Mouse (Mus musculus): ENCODE data around the gene Aqp9. TPM values are rescaled to one million over a fixed set of nuclear protein-coding genes. Genes with fewer than 3 reads are reported as not detected.

The Aqp9 gene
- total RNA-seq (2014; rRNA removed; ENCODE audit: low replicate concordance) (1.1 TPM in 1 of 2 replicates, not detected in the other), polyA plus RNA-seq (2015; fragmentation: Nextera tagmentation; extraction: Ambion mirVana) (0.15 TPM in 1 of 2 replicates, not detected in the other)

GRCm38 (mm10) chr9:71168511-71168910 is at the start of gene Aqp9:
TSS of gene Aqp9 (minus strand) at chr9:71168682.
- ATAC-seq (ENCODE audit: insufficient read depth, low read depth): no peak
- H3K9ac ChIP-seq (replicated peaks; ENCODE audit: low read depth, low read length): no peak within 1 kb of the TSS

GRCm38 (mm10) chr9:71217793-71218095 is 49.3 kb upstream of the Aqp9 start:
- H3K4me3 ChIP-seq (ENCODE audit: low read depth, low read length): no peak overlapping the region
- TF ChIP-seq CTCF (IDR thresholded peaks at IDR 0.05; ENCODE audit: low read depth): no peak
- no peak for TF ChIP-seq EP300 (IDR thresholded peaks at IDR 0.05; ENCODE audit: low read depth)
- no peak overlapping the region for H3K9ac ChIP-seq (replicated peaks; ENCODE audit: low read depth, low read length)
- H3K9me3 ChIP-seq (replicated peaks; ENCODE audit: control insufficient read depth, low read length): no peaks in the 10 kb centered on the region
- H3K27me3 ChIP-seq (ENCODE audit: control insufficient read depth, insufficient read depth, low read length): peaks cover 71% of the 10 kb centered on the region
- H3K27ac ChIP-seq (ENCODE audit: low read depth): no peak overlapping the region
- H3K4me2 ChIP-seq (ENCODE audit: low read depth, low read length): no peak overlapping the region
- no peaks in the 10 kb centered on the region for H3K4me1 ChIP-seq (ENCODE audit: control insufficient read depth, insufficient read depth)
- no peak for ATAC-seq (ENCODE audit: insufficient read depth, low read depth)
- no peaks in the 10 kb centered on the region for H3K36me3 ChIP-seq (replicated peaks; ENCODE audit: control insufficient read depth, insufficient read depth, low read length)
- 41% methylated on average over 5 of the region's 5 CpGs for WGBS
- DNase-seq (ENCODE audit: low spot score): no peak

More at GRCm38 (mm10) chr9:71168511-71168910, at the start of gene Aqp9:
- Histone ChIP-seq H3K9me3 (replicated peaks; ENCODE audit: control insufficient read depth, low read length) (no peaks in the 10 kb centered on the region), H3K27me3 (ENCODE audit: control insufficient read depth, insufficient read depth, low read length) (no peaks in the 10 kb centered on the region), H3K27ac (ENCODE audit: low read depth) (no peak within 1 kb of the TSS), H3K4me1 (ENCODE audit: control insufficient read depth, insufficient read depth) (peaks cover 4% of the 10 kb centered on the region; the same call in 1 of the 2 replicates), H3K4me2 (ENCODE audit: low read depth, low read length) (no peak within 1 kb of the TSS; the same call in 1 of the 2 replicates), H3K36me3 (replicated peaks; ENCODE audit: control insufficient read depth, insufficient read depth, low read length) (no peaks in the 10 kb centered on the region), H3K4me3 (ENCODE audit: low read depth, low read length) (no peak within 1 kb of the TSS)
- WGBS: 36% methylated on average over 12 of the region's 12 CpGs
- TF ChIP-seq EP300 (IDR thresholded peaks at IDR 0.05; ENCODE audit: low read depth) (no peak), CTCF (IDR thresholded peaks at IDR 0.05; ENCODE audit: low read depth) (no peak)
- no peak for DNase-seq (ENCODE audit: low spot score)

GRCm38 (mm10) chr9:71216996-71217792 is 48.7 kb upstream of the Aqp9 start:
- Histone ChIP-seq H3K9me3 (replicated peaks; ENCODE audit: control insufficient read depth, low read length) (no peaks in the 10 kb centered on the region), H3K27me3 (ENCODE audit: control insufficient read depth, insufficient read depth, low read length) (peaks cover 73% of the 10 kb centered on the region), H3K9ac (replicated peaks; ENCODE audit: low read depth, low read length) (no peak overlapping the region), H3K4me2 (ENCODE audit: low read depth, low read length) (peak overlapping the region; percentile 66; the same call in 1 of the 2 replicates), H3K4me3 (ENCODE audit: low read depth, low read length) (peak overlapping the region; percentile 51), H3K27ac (ENCODE audit: low read depth) (no peak overlapping the region), H3K36me3 (replicated peaks; ENCODE audit: control insufficient read depth, insufficient read depth, low read length) (no peaks in the 10 kb centered on the region), H3K4me1 (ENCODE audit: control insufficient read depth, insufficient read depth) (no peaks in the 10 kb centered on the region)
- TF ChIP-seq EP300 (IDR thresholded peaks at IDR 0.05; ENCODE audit: low read depth) (no peak), CTCF (IDR thresholded peaks at IDR 0.05; ENCODE audit: low read depth) (no peak)
- ATAC-seq (ENCODE audit: insufficient read depth, low read depth) (no peak), DNase-seq (ENCODE audit: low spot score) (peak; percentile 13)
- WGBS: 8% methylated on average over 20 of the region's 20 CpGs

GRCm38 (mm10) chr9:71216036-71216995 is 47.8 kb upstream of the Aqp9 start:
- Histone ChIP-seq H3K4me3 (ENCODE audit: low read depth, low read length) (peak overlapping the region; percentile 51), H3K4me1 (ENCODE audit: control insufficient read depth, insufficient read depth) (no peaks in the 10 kb centered on the region), H3K36me3 (replicated peaks; ENCODE audit: control insufficient read depth, insufficient read depth, low read length) (no peaks in the 10 kb centered on the region), H3K27ac (ENCODE audit: low read depth) (no peak overlapping the region), H3K4me2 (ENCODE audit: low read depth, low read length) (peak overlapping the region; percentile 66), H3K9ac (replicated peaks; ENCODE audit: low read depth, low read length) (peak overlapping the region; percentile 40), H3K27me3 (ENCODE audit: control insufficient read depth, insufficient read depth, low read length) (peaks cover 78% of the 10 kb centered on the region), H3K9me3 (replicated peaks; ENCODE audit: control insufficient read depth, low read length) (no peaks in the 10 kb centered on the region)
- no peak for TF ChIP-seq CTCF (IDR thresholded peaks at IDR 0.05; ENCODE audit: low read depth)
- TF ChIP-seq EP300 (IDR thresholded peaks at IDR 0.05; ENCODE audit: low read depth): no peak
- peak; percentile 12; the same call in 1 of the 2 replicates for ATAC-seq (ENCODE audit: insufficient read depth, low read depth)
- DNase-seq (ENCODE audit: low spot score): peak; percentile 24
- WGBS: under 1% methylated on average over 57 of the region's 57 CpGs

GRCm38 (mm10) chr9:71215248-71216035 is 47.0 kb upstream of the Aqp9 start, which contains the start of gene Aldh1a2:
TSS of gene Aldh1a2 (plus strand) at chr9:71215789.
- Histone ChIP-seq H3K4me1 (ENCODE audit: control insufficient read depth, insufficient read depth) (no peaks in the 10 kb centered on the region), H3K4me3 (ENCODE audit: low read depth, low read length) (peak within 1 kb of the TSS; percentile 51), H3K27ac (ENCODE audit: low read depth) (no peak within 1 kb of the TSS), H3K9ac (replicated peaks; ENCODE audit: low read depth, low read length) (peak within 1 kb of the TSS; percentile 40), H3K9me3 (replicated peaks; ENCODE audit: control insufficient read depth, low read length) (no peaks in the 10 kb centered on the region), H3K27me3 (ENCODE audit: control insufficient read depth, insufficient read depth, low read length) (peaks cover 80% of the 10 kb centered on the region), H3K36me3 (replicated peaks; ENCODE audit: control insufficient read depth, insufficient read depth, low read length) (no peaks in the 10 kb centered on the region), H3K4me2 (ENCODE audit: low read depth, low read length) (peak within 1 kb of the TSS; percentile 66)
- WGBS: under 1% methylated on average over 74 of the region's 97 CpGs
- ATAC-seq (ENCODE audit: insufficient read depth, low read depth) (peak; percentile 86), DNase-seq (ENCODE audit: low spot score) (peak; percentile 60)
- no peak for TF ChIP-seq EP300 (IDR thresholded peaks at IDR 0.05; ENCODE audit: low read depth)
- peak; percentile 68 for TF ChIP-seq CTCF (IDR thresholded peaks at IDR 0.05; ENCODE audit: low read depth)
